9 mouse cellular contexts compared by ENCODE assay signal in genomic region chr11:73039102-73039799, GRCm38 (mm10). TPM values are rescaled to one million over a fixed set of nuclear protein-coding genes. Genes with fewer than 3 reads are reported as not detected.
DNase-seq lines count a peak whose midpoint lies in the region; ATAC-seq and TF ChIP-seq lines count a peak whose summit lies in the region.
"Had no signal": no experiment of that assay in that cellular context is flagged by ENCODE, and none has a peak within 500 bp of the region (broad histone marks: within the 10 kb centered on the region; RNA-seq: fewer than 3 reads in every experiment).

No protein-coding gene starts in this region.

- H3K36me3 ChIP-seq in splenic B cell, adult 2 months (ENCODE audit: control insufficient read depth, insufficient read depth, low read length, poor library complexity, severe bottlenecking): no peaks in the 10 kb centered on the region
- H3K36me3 ChIP-seq: heart, embryonic 13.5 days had no signal

- H3K4me3 ChIP-seq in embryonic fibroblast, embryonic 13.5 days (ENCODE audit: insufficient read depth, low read length): no peak overlapping the region
- H3K4me3 ChIP-seq: heart, embryonic 13.5 days had no signal

- DNase-seq in cerebellum, adult 11-12 months: peak; percentile 28
- peak; percentile 70 for DNase-seq in urinary bladder, postnatal 14 days (ENCODE audit: low spot score)
- DNase-seq in urinary bladder, postnatal 4 days (ENCODE audit: low spot score in 2 of 2): no peak
- peak; percentile 81 for DNase-seq in kidney, postnatal 14 days
- DNase-seq in splenic B cell, adult 2 months (ENCODE audit: low read depth, low spot score): peak; percentile 85

- peaks cover 7% of the 10 kb centered on the region; the same call in 1 of the 2 replicates for H3K4me1 ChIP-seq in embryonic fibroblast, embryonic 13.5 days (ENCODE audit: control insufficient read depth, insufficient read depth, low read length)

- no peak overlapping the region for H3K27ac ChIP-seq in embryonic fibroblast, embryonic 13.5 days (ENCODE audit: insufficient read depth, low read length)
- H3K27ac ChIP-seq: heart, embryonic 13.5 days had no signal

- no peak for ATAC-seq in cerebellum, adult (ENCODE audit: insufficient number of reproducible peaks, low FRiP score, low TSS enrichment)
- ATAC-seq in megakaryocyte progenitor cell, adult 5-6 weeks (replicated peaks; ENCODE audit: poor library complexity): peak; percentile 87

- TF ChIP-seq CTCF in embryonic fibroblast, embryonic 13.5 days (IDR thresholded peaks at IDR 0.05; ENCODE audit: borderline replicate concordance, insufficient read depth, low read length): peak; percentile 65; the same call in 1 of the 2 replicates

- no peak for TF ChIP-seq POLR2A in embryonic fibroblast, embryonic 13.5 days (IDR thresholded peaks at IDR 0.05; ENCODE audit: low read depth, low read length)

- no peaks in the 10 kb centered on the region for H3K27me3 ChIP-seq in splenic B cell, adult 2 months (ENCODE audit: control insufficient read depth, insufficient read depth, low read length, poor library complexity, severe bottlenecking)
- H3K27me3 ChIP-seq: heart, embryonic 13.5 days had no signal

RNA-seq across cellular contexts. Expression of gene Ncbp3, which starts 8.3 kb away (rescaled TPM):
- 10.2 and 11.1 TPM in 2 replicates for polyA plus RNA-seq in embryonic fibroblast, embryonic 13.5 days (2011; ENCODE audit: insufficient read length, low read depth, missing spikeins)
- total RNA-seq in megakaryocyte progenitor cell, adult 5-6 weeks (2015): 9.6 and 10.2 TPM in 2 replicates
- 12.7 and 15.1 TPM in 2 replicates for total RNA-seq in megakaryocyte progenitor cell, adult 5-6 weeks (2017)

RNA-seq across cellular contexts. Expression of gene Camkk1, which starts 20.4 kb away (rescaled TPM):
- 4.2 and 6.7 TPM in 2 replicates for polyA plus RNA-seq in embryonic fibroblast, embryonic 13.5 days (2011; ENCODE audit: insufficient read length, low read depth, missing spikeins)
- total RNA-seq in megakaryocyte progenitor cell, adult 5-6 weeks (2015): 0.35 and 0.59 TPM in 2 replicates
- total RNA-seq in megakaryocyte progenitor cell, adult 5-6 weeks (2017): 1.2 and 1.4 TPM in 2 replicates

RNA-seq across cellular contexts. Expression of gene P2rx1, which starts 40.3 kb away (rescaled TPM):
- polyA plus RNA-seq in embryonic fibroblast, embryonic 13.5 days (2011; ENCODE audit: insufficient read length, low read depth, missing spikeins): not detected in 2 replicates
- 6.8 and 9.3 TPM in 2 replicates for total RNA-seq in megakaryocyte progenitor cell, adult 5-6 weeks (2015)
- 3.8 and 5.2 TPM in 2 replicates for total RNA-seq in megakaryocyte progenitor cell, adult 5-6 weeks (2017)

RNA-seq across cellular contexts. Expression of gene Itgae, which starts 51.1 kb away (rescaled TPM):
- not detected in 2 replicates for polyA plus RNA-seq in embryonic fibroblast, embryonic 13.5 days (2011; ENCODE audit: insufficient read length, low read depth, missing spikeins)
- total RNA-seq in megakaryocyte progenitor cell, adult 5-6 weeks (2015): 0.07 TPM in 1 of 2 replicates, not detected in the other
- total RNA-seq in megakaryocyte progenitor cell, adult 5-6 weeks (2017): 0.20 TPM in 1 of 2 replicates, not detected in the other

Comparison
In these comparisons a context has a peak if more than half of its experiments do, and no peak if none do; other contexts are left out.
1. DNase-seq: peak in cerebellum, adult 11-12 months (single experiment), urinary bladder, postnatal 14 days (single experiment), kidney, postnatal 14 days (single experiment) and splenic B cell, adult 2 months (single experiment); none in urinary bladder, postnatal 4 days (0 of 2).